Mouse (Mus musculus) heart, adult 2 months (tissue): ENCODE data around the gene Atp1b3. TPM values are rescaled to one million over a fixed set of nuclear protein-coding genes. Genes with fewer than 3 reads are reported as not detected.
A peak's percentile ranks its signal among the peaks of the same experiment; 100 is the strongest.

Experiments used
- DNase-seq, 2 experiments: peaks; one replicate each; pipeline ENCODE4 v3.0.0; 2021
- H3K27ac ChIP-seq: fragments of 200-600 bp; 2 replicates; pipeline ENCODE4 v1.8.1; 2022
- H3K27me3 ChIP-seq: fragments of 200-500 bp; 2 replicates; pipeline ENCODE4 v1.6.1; 2012; ENCODE audit warnings: mild to moderate bottlenecking, low read length, inconsistent platforms, mixed read lengths; ENCODE audit not compliant: control insufficient read depth, insufficient read depth
- H3K36me3 ChIP-seq: fragments of 200-500 bp; 2 replicates; pipeline ENCODE4 v1.6.1; 2012; ENCODE audit warnings: low read length, inconsistent platforms; ENCODE audit not compliant: control insufficient read depth, insufficient read depth
- H3K4me1 ChIP-seq: fragments of 200-500 bp; 2 replicates; pipeline ENCODE4 v1.6.1; 2011; ENCODE audit warnings: low read length; ENCODE audit not compliant: control insufficient read depth, insufficient read depth
- H3K4me3 ChIP-seq: fragments of 200-600 bp; 2 replicates; pipeline ENCODE4 v1.8.1; 2022
- H3K79me2 ChIP-seq: fragments of 200-500 bp; replicated peaks from 2 replicates; pipeline ENCODE4 v1.6.1; 2012; ENCODE audit warnings: mild to moderate bottlenecking, inconsistent platforms, low read length, moderate library complexity, mixed read lengths; ENCODE audit not compliant: control insufficient read depth, insufficient read depth
- H3K9ac ChIP-seq: fragments of 200-500 bp; 2 replicates; pipeline ENCODE4 v1.6.1; 2012; ENCODE audit warnings: low read depth, mild to moderate bottlenecking, control low read depth, inconsistent platforms, low read length, mixed read lengths
- CTCF ChIP-seq: fragments of 200-600 bp; IDR thresholded peaks from 2 replicates; pipeline ENCODE4 v1.8.1; 2022; ENCODE audit warnings: antibody characterized with exemption, mild to moderate bottlenecking, moderate library complexity
- EP300 ChIP-seq: fragments of 200-500 bp; IDR thresholded peaks from 2 replicates; pipeline ENCODE4 v1.6.1; 2011; ENCODE audit warnings: low read depth, low read length, control low read depth; ENCODE audit not compliant: insufficient read depth
- POLR2A ChIP-seq: fragments of 200-500 bp; IDR thresholded peaks from 2 replicates; pipeline ENCODE4 v1.6.1; 2011; ENCODE audit warnings: mild to moderate bottlenecking, low read depth, low read length, control low read depth; ENCODE audit not compliant: insufficient read depth
- WGBS: fragments of 180-500 bp; shearing (Covaris S2); methylation state at CpG from one replicate; pipeline ENCODE4 v1.1.7; 2018; 5-methylcytosine and 5-hydroxymethylcytosine counted together
- intact Hi-C: fragments of 180-260 bp; cut with DNase I; formaldehyde crosslinking; loops from one replicate; pipeline ENCODE4 v1.15.1; 2025
- polyA plus RNA-seq: library from polyadenylated mRNA; depleted of rRNA; stranded (reverse); fragments of >200 nt; gene quantifications from 2 replicates; pipeline ENCODE4 v1.2.3, GENCODE M21; 2012
- total RNA-seq, 2 experiments: library from RNA; stranded (reverse); gene quantifications; 2 replicates each; pipeline ENCODE4 v1.2.3; 2021

Gene Atp1b3
- total and polyA plus RNA-seq, 3 experiments, result 36.5 to 56.9 (median 55.5) TPM

DNA sequence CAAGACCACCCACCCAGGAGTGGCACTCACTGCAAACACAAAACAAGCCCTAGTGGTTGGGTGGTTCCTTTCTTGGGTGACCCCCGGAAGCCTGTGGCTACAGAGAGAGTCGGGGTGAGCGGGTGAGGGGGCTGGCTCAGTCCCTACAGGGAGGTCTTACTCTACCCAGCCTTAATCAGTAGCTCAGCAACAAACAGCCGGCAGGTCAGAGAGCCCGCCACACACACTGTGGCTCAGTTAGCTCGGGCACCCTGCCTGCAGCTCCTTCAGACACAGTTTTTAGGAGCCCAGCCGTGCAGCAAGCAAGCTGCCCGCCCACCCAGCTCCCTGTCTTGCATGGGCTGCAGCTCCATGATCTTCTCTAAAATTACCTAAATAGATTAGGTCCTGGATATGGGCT is 33.9 kb upstream of the Atp1b3 start:
- DNase-seq, result no peak
- Histone ChIP-seq H3K36me3 (no peaks in the 10 kb centered on the region), H3K79me2 (no peaks in the 10 kb centered on the region), H3K27ac (peak overlapping the region; percentile 43; the same call in 1 of the 2 replicates), H3K9ac (no peak overlapping the region), H3K4me1 (peaks cover 10% of the 10 kb centered on the region), H3K4me3 (no peak overlapping the region), H3K27me3 (no peaks in the 10 kb centered on the region)
- intact Hi-C loops, result loop anchor here (5.0 kb wide), 1 partner anchor 39 kb away; no protein-coding TSS in a partner anchor
- no peak for TF ChIP-seq EP300
- no peak for TF ChIP-seq POLR2A
- no peak for TF ChIP-seq CTCF
- WGBS, result 54% methylated on average over 8 of the region's 8 CpGs

DNA sequence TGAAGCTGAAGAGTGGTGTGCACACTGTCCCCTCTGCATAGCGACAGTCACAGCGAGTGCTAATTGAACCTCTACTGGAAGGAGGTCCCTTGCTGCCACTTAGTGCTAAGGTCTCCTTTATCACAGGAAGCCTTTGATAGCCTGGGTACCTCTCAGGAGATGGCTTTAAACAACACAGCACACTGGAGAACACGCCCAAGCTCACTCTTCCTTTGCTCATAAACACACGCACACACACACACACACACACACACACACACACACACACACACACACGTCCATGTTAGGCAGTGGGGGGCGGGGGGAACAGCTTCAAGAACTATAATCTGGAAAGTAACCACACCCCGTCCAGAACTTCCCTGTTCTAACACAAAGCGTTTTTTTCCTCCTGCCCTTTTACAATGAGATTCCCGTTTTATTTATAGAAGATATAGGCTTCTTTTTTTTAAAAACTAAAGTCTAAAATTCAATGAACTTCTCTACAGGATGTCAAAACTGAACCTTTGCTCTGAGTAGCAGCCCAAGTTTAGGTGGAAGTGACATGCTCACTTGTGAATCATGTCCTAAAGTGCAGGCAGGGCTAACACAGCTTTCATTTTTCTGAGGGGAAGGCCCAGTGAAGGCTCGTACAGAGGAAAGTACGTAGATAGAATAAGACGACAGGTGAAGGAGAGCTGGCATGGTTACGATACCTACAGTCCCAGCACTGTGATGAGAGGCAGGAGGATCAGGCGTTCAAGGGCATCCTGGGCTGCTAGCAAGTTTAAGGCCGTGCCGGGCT is 30.9 kb upstream of the Atp1b3 start:
- intact Hi-C loops, result loop anchor here (5.0 kb wide), 1 partner anchor 42 kb away; no protein-coding TSS in a partner anchor
- Histone ChIP-seq H3K27me3 (no peaks in the 10 kb centered on the region), H3K4me1 (peaks cover 10% of the 10 kb centered on the region), H3K4me3 (no peak overlapping the region), H3K27ac (peak overlapping the region; percentile 66), H3K9ac (no peak overlapping the region), H3K36me3 (no peaks in the 10 kb centered on the region), H3K79me2 (no peaks in the 10 kb centered on the region)
- peak in 1 of 2 experiments; percentile 28 for DNase-seq
- TF ChIP-seq POLR2A (no peak), EP300 (peak; percentile 50; the same call in 1 of the 2 replicates)
- 53% methylated on average over 16 of the region's 16 CpGs for WGBS

DNA sequence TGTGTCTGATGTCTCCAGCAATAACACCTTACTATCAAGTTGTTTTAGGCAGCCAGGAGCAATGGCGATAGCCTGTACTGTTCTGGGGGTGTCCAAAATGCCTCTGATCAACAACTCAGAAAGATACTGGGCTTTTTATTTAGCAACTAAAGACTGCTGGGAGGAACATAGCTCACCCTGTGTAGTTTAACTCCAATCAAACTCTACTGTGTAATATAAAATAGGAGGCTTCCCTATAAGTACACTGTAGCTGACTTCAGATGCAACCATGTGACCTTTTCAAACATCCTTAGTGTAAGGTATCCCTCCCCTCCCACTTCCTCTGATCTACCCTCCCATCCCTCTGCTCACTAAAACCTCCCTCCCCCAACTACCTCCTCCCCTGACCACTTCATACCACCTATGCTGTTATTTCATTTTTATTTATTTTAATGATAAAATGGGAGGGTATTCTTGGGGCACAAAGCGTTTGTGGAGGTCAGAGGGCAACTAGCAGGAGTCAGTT is 29.5 kb upstream of the Atp1b3 start:
- intact Hi-C loops, result no loop called here
- Histone ChIP-seq H3K36me3 (no peaks in the 10 kb centered on the region), H3K4me3 (no peak overlapping the region), H3K27ac (no peak overlapping the region), H3K9ac (no peak overlapping the region), H3K4me1 (peaks cover 5% of the 10 kb centered on the region), H3K79me2 (no peaks in the 10 kb centered on the region), H3K27me3 (no peaks in the 10 kb centered on the region)
- TF ChIP-seq EP300 (no peak), POLR2A (no peak), CTCF (no peak)
- no peak for DNase-seq
- WGBS, result 77% methylated on average over 2 of the region's 2 CpGs

DNA sequence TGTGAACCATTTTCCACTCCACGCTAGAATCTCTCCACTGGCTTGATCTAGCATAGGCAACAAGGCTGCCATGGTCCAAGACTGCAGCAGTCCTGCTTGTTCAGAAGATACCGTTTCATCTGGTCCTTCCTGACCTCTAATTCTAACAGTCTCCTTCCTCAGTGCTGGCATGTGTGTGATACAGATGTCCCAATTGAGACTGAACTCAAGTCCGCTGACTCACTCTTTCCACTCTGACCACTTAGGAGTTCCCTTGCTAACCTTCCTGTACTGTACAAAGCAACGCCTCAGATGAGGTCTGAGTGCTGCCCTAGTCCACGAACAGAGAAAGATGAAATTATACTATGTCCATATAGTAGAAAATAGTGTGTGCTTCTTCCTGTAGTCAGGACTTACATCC is 28.9 kb upstream of the Atp1b3 start:
- H3K4me3 ChIP-seq, result no peak overlapping the region
- H3K9ac ChIP-seq, result no peak overlapping the region
- 55% methylated on average over 5 of the region's 5 CpGs for WGBS
- TF ChIP-seq POLR2A, result no peak
- no peaks in the 10 kb centered on the region for H3K79me2 ChIP-seq
- no peak overlapping the region for H3K27ac ChIP-seq
- H3K4me1 ChIP-seq, result peaks cover 5% of the 10 kb centered on the region
- H3K36me3 ChIP-seq, result no peaks in the 10 kb centered on the region
- H3K27me3 ChIP-seq, result no peaks in the 10 kb centered on the region
- intact Hi-C loops, result no loop called here
- DNase-seq, result peak in 1 of 2 experiments; percentile 11

DNA sequence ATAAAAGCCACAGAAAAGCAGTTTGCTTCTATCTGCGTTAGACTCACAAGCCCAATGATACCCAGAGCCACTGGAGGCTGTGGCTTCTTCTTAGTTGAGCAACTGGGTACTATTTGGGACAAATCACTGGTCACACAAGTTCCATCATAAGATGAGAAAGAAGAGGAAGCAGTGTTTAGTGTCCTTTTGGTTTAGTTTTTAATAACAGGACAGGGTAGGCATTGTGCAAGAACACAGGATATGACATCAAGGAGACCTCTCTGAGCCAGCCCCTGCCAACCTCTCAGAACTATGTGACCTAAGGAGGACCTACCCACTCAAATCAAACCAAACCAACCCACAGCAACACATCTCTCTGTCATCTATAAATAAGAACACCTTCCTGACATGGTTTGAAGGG is 27.7 kb upstream of the Atp1b3 start:
- Histone ChIP-seq H3K4me1 (peaks cover 4% of the 10 kb centered on the region), H3K9ac (no peak overlapping the region), H3K79me2 (no peaks in the 10 kb centered on the region), H3K4me3 (no peak overlapping the region), H3K27ac (no peak overlapping the region), H3K36me3 (no peaks in the 10 kb centered on the region), H3K27me3 (no peaks in the 10 kb centered on the region)
- WGBS, result 86% methylated on average over 1 of the region's 1 CpGs
- peak in 1 of 2 experiments; percentile 8 for DNase-seq
- no peak for TF ChIP-seq POLR2A
- no peak for TF ChIP-seq CTCF
- no peak for TF ChIP-seq EP300
- intact Hi-C loops, result no loop called here

DNA sequence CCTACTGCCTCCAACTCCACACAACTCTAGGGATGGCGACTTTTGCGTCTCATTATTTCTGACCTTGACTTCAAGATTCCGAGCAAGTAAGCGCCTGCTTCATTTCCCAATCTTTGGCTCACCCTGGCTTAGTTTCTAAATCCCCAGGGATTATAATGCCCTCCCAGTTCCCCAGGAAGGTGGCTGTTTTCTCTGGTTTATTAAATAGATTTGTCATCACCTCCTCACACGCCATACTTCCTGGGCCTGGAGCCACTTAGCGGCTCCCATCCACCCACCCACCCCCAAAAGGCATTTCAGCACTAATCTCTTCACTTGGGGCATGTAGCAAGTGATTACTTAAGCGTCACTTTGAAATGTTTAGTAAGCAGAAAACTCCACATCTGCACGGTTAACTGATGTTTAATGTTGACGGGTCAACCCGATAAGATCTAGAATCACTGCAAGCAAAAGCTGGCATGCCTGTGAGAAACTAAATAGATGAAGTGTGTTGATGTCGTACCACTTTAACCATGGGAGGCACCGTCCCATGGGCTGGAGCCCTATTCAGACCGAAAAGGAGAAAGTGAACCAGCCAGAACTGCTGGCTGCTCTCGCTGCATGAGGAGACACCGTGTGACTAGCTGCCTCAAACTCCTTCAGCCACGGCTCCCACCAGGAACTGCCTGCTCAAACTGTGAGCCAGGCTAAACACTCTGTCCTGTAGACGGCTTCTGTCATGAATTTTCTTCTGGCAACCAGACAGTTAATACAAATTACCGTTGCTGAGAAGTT is 19.7 kb upstream of the Atp1b3 start:
- TF ChIP-seq POLR2A (no peak), CTCF (no peak), EP300 (no peak)
- Histone ChIP-seq H3K27me3 (no peaks in the 10 kb centered on the region), H3K36me3 (no peaks in the 10 kb centered on the region), H3K9ac (no peak overlapping the region), H3K79me2 (no peaks in the 10 kb centered on the region), H3K4me1 (peaks cover 4% of the 10 kb centered on the region), H3K27ac (no peak overlapping the region), H3K4me3 (no peak overlapping the region)
- WGBS, result 61% methylated on average over 18 of the region's 18 CpGs
- intact Hi-C loops, result no loop called here
- no peak for DNase-seq
